Mouse (Mus musculus): ENCODE measurements around the gene 1700080O16Rik. TPM values are rescaled to one million over a fixed set of nuclear protein-coding genes. Genes with fewer than 3 reads are reported as not detected.

Gene 1700080O16Rik
- not detected in 2 replicates for polyA plus RNA-seq (2012; ENCODE audit: insufficient read depth, low replicate concordance)

- TF ChIP-seq GATA1 (IDR thresholded peaks at IDR 0.05; ENCODE audit: borderline replicate concordance, low read length) (no peak), FLI1 (IDR thresholded peaks at IDR 0.05; ENCODE audit: low read length) (no peak)
These were observed at the start of gene 1700080O16Rik for GRCm38 (mm10) chrX:51972672-51973071. Gene 1700080O16Rik, minus strand, starts transcription at chrX:51972772.

GRCm38 (mm10) chrX:52017660-52018059 is 45.1 kb upstream of the 1700080O16Rik start:
- TF ChIP-seq GATA1 (IDR thresholded peaks at IDR 0.05; ENCODE audit: borderline replicate concordance, low read length): no peak
- TF ChIP-seq FLI1 (IDR thresholded peaks at IDR 0.05; ENCODE audit: low read length): no peak
- no peak overlapping the region for H3K4me3 ChIP-seq (replicated peaks)
- H3K36me3 ChIP-seq (replicated peaks; ENCODE audit: low read length): no peaks in the 10 kb centered on the region
- H3K9me3 ChIP-seq: no peaks in the 10 kb centered on the region
- H3K4me1 ChIP-seq: no peaks in the 10 kb centered on the region
- peaks cover 12% of the 10 kb centered on the region for H3K27me3 ChIP-seq (replicated peaks)

More at GRCm38 (mm10) chrX:51972672-51973071, at the start of gene 1700080O16Rik:
- Histone ChIP-seq H3K4me3 (replicated peaks) (no peak within 1 kb of the TSS), H3K36me3 (replicated peaks; ENCODE audit: low read length) (no peaks in the 10 kb centered on the region), H3K27me3 (replicated peaks) (peaks cover 21% of the 10 kb centered on the region), H3K4me1 (no peaks in the 10 kb centered on the region), H3K9me3 (peaks cover 16% of the 10 kb centered on the region; the same call in 1 of the 2 replicates)

DNA sequence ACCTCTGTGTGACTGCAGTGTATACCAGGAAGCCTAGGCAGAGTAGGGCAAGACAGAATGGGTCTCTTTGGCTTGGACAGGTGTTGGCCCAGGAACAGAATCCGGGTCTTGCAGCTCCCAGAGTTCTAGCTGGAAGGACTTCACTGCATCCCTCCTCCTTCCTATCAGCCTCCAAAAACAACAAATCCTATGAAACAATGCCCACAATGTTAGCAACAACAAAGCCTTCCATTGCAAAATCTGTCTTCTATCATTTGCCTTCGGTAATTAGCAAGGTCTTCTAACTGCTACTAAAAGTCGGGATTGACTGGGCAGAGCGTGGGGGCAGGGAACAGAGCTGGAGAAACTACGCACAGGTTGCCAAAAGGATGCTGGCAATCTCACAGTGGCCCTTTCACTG is 27.5 kb upstream of the 1700080O16Rik start:
- peaks cover 11% of the 10 kb centered on the region for H3K9me3 ChIP-seq
- H3K27me3 ChIP-seq (replicated peaks): peaks cover 5% of the 10 kb centered on the region
- H3K36me3 ChIP-seq (replicated peaks; ENCODE audit: low read length): no peaks in the 10 kb centered on the region
- no peak for TF ChIP-seq FLI1 (IDR thresholded peaks at IDR 0.05; ENCODE audit: low read length)
- no peak for TF ChIP-seq GATA1 (IDR thresholded peaks at IDR 0.05; ENCODE audit: borderline replicate concordance, low read length)
- no peaks in the 10 kb centered on the region for H3K4me1 ChIP-seq
- H3K4me3 ChIP-seq (replicated peaks): no peak overlapping the region

- TF ChIP-seq GATA1 (IDR thresholded peaks at IDR 0.05; ENCODE audit: borderline replicate concordance, low read length) (no peak), FLI1 (IDR thresholded peaks at IDR 0.05; ENCODE audit: low read length) (no peak)
- Histone ChIP-seq H3K9me3 (peaks cover 10% of the 10 kb centered on the region), H3K27me3 (replicated peaks) (peaks cover 5% of the 10 kb centered on the region), H3K4me1 (no peaks in the 10 kb centered on the region), H3K36me3 (replicated peaks; ENCODE audit: low read length) (no peaks in the 10 kb centered on the region), H3K4me3 (replicated peaks) (no peak overlapping the region)
These were observed 26.9 kb upstream of the 1700080O16Rik start for GRCm38 (mm10) chrX:51999426-51999825.

GRCm38 (mm10) chrX:51976361-51976760 is 3.8 kb upstream of the 1700080O16Rik start:
- no peak for TF ChIP-seq GATA1 (IDR thresholded peaks at IDR 0.05; ENCODE audit: borderline replicate concordance, low read length)
- no peak for TF ChIP-seq FLI1 (IDR thresholded peaks at IDR 0.05; ENCODE audit: low read length)
- H3K4me3 ChIP-seq (replicated peaks): no peak overlapping the region
- H3K4me1 ChIP-seq: no peaks in the 10 kb centered on the region
- H3K9me3 ChIP-seq: peaks cover 21% of the 10 kb centered on the region; the same call in 1 of the 2 replicates
- peaks cover 14% of the 10 kb centered on the region for H3K27me3 ChIP-seq (replicated peaks)
- H3K36me3 ChIP-seq (replicated peaks; ENCODE audit: low read length): no peaks in the 10 kb centered on the region

DNA sequence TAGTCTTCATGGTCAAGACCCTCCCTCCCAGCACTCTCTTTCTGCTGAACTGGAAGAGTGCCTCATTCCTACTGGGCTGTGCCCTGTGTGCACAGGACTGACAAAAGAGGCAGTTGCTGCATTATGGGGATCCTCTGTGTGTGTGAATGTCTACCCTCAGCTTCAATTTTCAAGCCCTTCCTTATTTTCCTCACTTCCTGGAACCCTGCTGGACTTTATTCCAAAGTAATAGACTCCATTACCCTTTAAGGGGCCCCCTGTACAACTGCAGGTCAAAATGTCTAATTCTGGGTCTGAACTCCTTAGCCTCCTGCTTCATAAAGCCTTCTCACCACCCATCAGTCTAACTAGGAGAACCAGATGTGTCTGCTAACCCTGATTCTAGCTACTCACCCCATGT is 2.0 kb upstream of the 1700080O16Rik start:
- Histone ChIP-seq H3K27me3 (replicated peaks) (peaks cover 19% of the 10 kb centered on the region), H3K4me3 (replicated peaks) (no peak overlapping the region), H3K9me3 (peaks cover 18% of the 10 kb centered on the region; the same call in 1 of the 2 replicates), H3K4me1 (no peaks in the 10 kb centered on the region), H3K36me3 (replicated peaks; ENCODE audit: low read length) (no peaks in the 10 kb centered on the region)
- TF ChIP-seq FLI1 (IDR thresholded peaks at IDR 0.05; ENCODE audit: low read length) (no peak), GATA1 (IDR thresholded peaks at IDR 0.05; ENCODE audit: borderline replicate concordance, low read length) (no peak)

DNA sequence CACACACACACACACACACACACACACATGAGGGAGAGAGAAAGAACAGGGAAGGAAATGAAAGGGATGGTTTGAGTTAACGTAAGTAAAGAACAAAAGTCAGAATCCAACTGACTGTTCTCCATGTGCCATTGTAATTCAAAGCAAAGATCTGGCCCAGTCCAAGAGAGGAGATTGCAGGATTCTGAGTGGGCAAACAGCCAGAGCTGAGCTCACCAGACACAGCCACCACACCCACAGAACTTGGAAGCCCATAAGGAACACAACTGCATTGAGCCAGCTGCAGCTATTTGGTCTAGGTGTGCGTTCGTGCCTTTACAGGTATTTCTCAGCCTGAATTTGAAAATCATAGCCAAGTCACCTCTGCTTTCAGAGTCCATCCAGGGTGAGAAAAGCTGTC is 24.5 kb downstream of the 1700080O16Rik start:
- H3K4me1 ChIP-seq: no peaks in the 10 kb centered on the region
- TF ChIP-seq FLI1 (IDR thresholded peaks at IDR 0.05; ENCODE audit: low read length) (no peak), GATA1 (IDR thresholded peaks at IDR 0.05; ENCODE audit: borderline replicate concordance, low read length) (no peak)

GRCm38 (mm10) chrX:51938076-51938475 is 34.5 kb downstream of the 1700080O16Rik start:
- TF ChIP-seq GATA1 (IDR thresholded peaks at IDR 0.05; ENCODE audit: borderline replicate concordance, low read length) (no peak), FLI1 (IDR thresholded peaks at IDR 0.05; ENCODE audit: low read length) (no peak)

More for the DNA sequence above, 24.5 kb downstream of the 1700080O16Rik start:
- Histone ChIP-seq H3K4me3 (replicated peaks) (no peak overlapping the region), H3K9me3 (0 out of 2 replicates have a peak, but pooled peaks cover 4% of the 10 kb centered on the region), H3K27me3 (replicated peaks) (peaks cover 8% of the 10 kb centered on the region), H3K36me3 (replicated peaks; ENCODE audit: low read length) (no peaks in the 10 kb centered on the region)

GRCm38 (mm10) chrX:51919091-51919490 is 53.5 kb downstream of the 1700080O16Rik start:
- no peaks in the 10 kb centered on the region for H3K36me3 ChIP-seq (replicated peaks; ENCODE audit: low read length)
- peaks cover 2% of the 10 kb centered on the region for H3K27me3 ChIP-seq (replicated peaks)
- TF ChIP-seq FLI1 (IDR thresholded peaks at IDR 0.05; ENCODE audit: low read length) (no peak), GATA1 (IDR thresholded peaks at IDR 0.05; ENCODE audit: borderline replicate concordance, low read length) (no peak)
- H3K4me1 ChIP-seq: no peaks in the 10 kb centered on the region
- H3K4me3 ChIP-seq (replicated peaks): no peak overlapping the region
- H3K9me3 ChIP-seq: 0 out of 2 replicates have a peak, but pooled peaks cover 4% of the 10 kb centered on the region

More at GRCm38 (mm10) chrX:51938076-51938475, 34.5 kb downstream of the 1700080O16Rik start:
- Histone ChIP-seq H3K4me3 (replicated peaks) (no peak overlapping the region), H3K27me3 (replicated peaks) (no peaks in the 10 kb centered on the region), H3K9me3 (no peaks in the 10 kb centered on the region), H3K4me1 (no peaks in the 10 kb centered on the region), H3K36me3 (replicated peaks; ENCODE audit: low read length) (no peaks in the 10 kb centered on the region)

Other genes starting within 250 kb of the 1700080O16Rik start
- gene Usp26, start 171.5 kb downstream of the 1700080O16Rik start, polyA plus RNA-seq (2012; ENCODE audit: insufficient read depth, low replicate concordance): not detected in 2 replicates
- gene Gpc4, start 192.5 kb upstream of the 1700080O16Rik start, polyA plus RNA-seq (2012; ENCODE audit: insufficient read depth, low replicate concordance): 1.6 and 3.6 TPM in 2 replicates

Data from megakaryocyte, embryonic 14.5 days (primary cell).